Mouse (Mus musculus) hindbrain, embryonic 10.5 days (tissue): ENCODE measurements around the gene Lnpk. TPM values are rescaled to one million over a fixed set of nuclear protein-coding genes. Genes with fewer than 3 reads are reported as not detected.

ENCODE experiments used
- polyA plus RNA-seq: library from polyadenylated mRNA; unstranded; fragments of >200 nt; fragmentation: Nextera tagmentation; extraction: Ambion mirVana; gene quantifications from 2 replicates; pipeline ENCODE4 v1.2.1, GENCODE M21; 2016

Lnpk gene
- polyA plus RNA-seq, 1 experiment from 2014 or later: 38.9 TPM

Other genes starting within 250 kb of the Lnpk start
- gene Evx2, start 80.1 kb upstream of the Lnpk start, polyA plus RNA-seq: 0.19 and 0.47 TPM in 2 replicates
- gene Hoxd13, start 88.9 kb upstream of the Lnpk start, polyA plus RNA-seq: not detected in 2 replicates
- gene Hoxd12, start 95.6 kb upstream of the Lnpk start, polyA plus RNA-seq: not detected in 2 replicates
- not detected in 2 replicates for gene Hoxd11, start 100.1 kb upstream of the Lnpk start, polyA plus RNA-seq
- not detected in 2 replicates for gene Hoxd10, start 112.5 kb upstream of the Lnpk start, polyA plus RNA-seq
- gene Hoxd9, start 118.3 kb upstream of the Lnpk start, polyA plus RNA-seq: not detected in 2 replicates
- gene Hoxd8, start 125.2 kb upstream of the Lnpk start, polyA plus RNA-seq: not detected in 2 replicates
- 15.5 and 55.9 TPM in 2 replicates for gene Hoxd3, start 132.5 kb upstream of the Lnpk start, polyA plus RNA-seq
- 0.14 and 2.6 TPM in 2 replicates for gene Hoxd4, start 132.5 kb upstream of the Lnpk start, polyA plus RNA-seq
- gene Gm28230, start 147.3 kb upstream of the Lnpk start, polyA plus RNA-seq: not detected in 2 replicates
- gene Hoxd1, start 183.5 kb upstream of the Lnpk start, polyA plus RNA-seq: 0.14 and 0.60 TPM in 2 replicates
- gene Mtx2, start 246.4 kb upstream of the Lnpk start, polyA plus RNA-seq: 106 and 111 TPM in 2 replicates